Mouse (Mus musculus) frontal cortex, postnatal 10 days (tissue): ENCODE results near the gene Sel1l3.

ENCODE experiments used
- DNase-seq, 2 experiments: peaks; one replicate each; pipeline ENCODE4 v3.0.0; 2022; ENCODE audit warnings: low spot score in 2 of 2, mixed read lengths in 1 of 2

Sel1l3 gene

GRCm38 (mm10) chr5:53087452-53087851 lies 126.3 kb downstream of the Sel1l3 start:
- DNase-seq = no peak

GRCm38 (mm10) chr5:53078453-53078852 lies 135.3 kb downstream of the Sel1l3 start:
- DNase-seq = no peak

- DNase-seq = no peak
Measured at GRCm38 (mm10) chr5:53074553-53074952, 139.2 kb downstream of the Sel1l3 start.

GRCm38 (mm10) chr5:53061532-53062130 lies 152.1 kb downstream of the Sel1l3 start:
- no peak for DNase-seq
